Mouse (Mus musculus) adrenal gland (tissue): ENCODE results near the gene Rassf3.

ENCODE experiments used
- intact Hi-C: fragments of 180-260 bp; cut with DNase I; formaldehyde crosslinking; loops from one replicate; pipeline ENCODE4 v1.15.1; 2025

Rassf3 gene

GRCm38 (mm10) chr10:121465033-121465432 lies 11.1 kb downstream of the Rassf3 start:
- intact Hi-C loops: no loop called here

DNA sequence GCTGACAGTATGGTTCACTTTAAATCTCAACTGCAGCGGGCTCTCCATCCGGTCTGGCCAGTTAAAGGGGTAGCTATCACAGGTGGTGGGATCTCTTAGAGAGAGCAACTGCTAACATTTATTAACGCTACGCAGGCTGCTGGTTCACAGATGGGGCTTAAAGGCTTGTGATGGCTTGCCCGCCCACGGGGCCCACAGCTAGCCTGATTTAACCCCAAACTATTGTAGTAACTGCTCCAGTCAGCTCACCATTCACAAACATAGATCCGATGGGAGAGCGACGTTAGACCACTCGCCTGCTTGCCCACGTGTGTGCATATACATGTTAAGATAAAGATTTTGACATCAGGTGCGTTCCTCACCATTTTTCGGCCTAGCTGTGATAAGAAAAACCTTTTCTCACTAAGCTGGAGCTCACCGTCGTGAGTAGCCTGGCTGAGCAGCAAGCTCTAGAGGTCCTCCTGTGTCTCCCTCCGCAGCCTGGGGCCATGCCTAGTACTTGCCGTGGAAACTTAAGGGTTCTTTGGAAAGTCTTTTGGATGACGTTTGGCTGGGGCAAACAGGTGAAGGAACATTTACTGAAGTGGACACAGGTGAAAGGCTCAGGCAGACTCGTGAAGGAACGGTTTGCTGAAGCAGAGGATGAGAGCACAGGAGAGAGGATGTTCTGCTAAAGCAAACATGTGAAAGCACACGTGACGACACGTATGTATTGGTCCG lies 13.8 kb downstream of the Rassf3 start:
- intact Hi-C loops: no loop called here

DNA sequence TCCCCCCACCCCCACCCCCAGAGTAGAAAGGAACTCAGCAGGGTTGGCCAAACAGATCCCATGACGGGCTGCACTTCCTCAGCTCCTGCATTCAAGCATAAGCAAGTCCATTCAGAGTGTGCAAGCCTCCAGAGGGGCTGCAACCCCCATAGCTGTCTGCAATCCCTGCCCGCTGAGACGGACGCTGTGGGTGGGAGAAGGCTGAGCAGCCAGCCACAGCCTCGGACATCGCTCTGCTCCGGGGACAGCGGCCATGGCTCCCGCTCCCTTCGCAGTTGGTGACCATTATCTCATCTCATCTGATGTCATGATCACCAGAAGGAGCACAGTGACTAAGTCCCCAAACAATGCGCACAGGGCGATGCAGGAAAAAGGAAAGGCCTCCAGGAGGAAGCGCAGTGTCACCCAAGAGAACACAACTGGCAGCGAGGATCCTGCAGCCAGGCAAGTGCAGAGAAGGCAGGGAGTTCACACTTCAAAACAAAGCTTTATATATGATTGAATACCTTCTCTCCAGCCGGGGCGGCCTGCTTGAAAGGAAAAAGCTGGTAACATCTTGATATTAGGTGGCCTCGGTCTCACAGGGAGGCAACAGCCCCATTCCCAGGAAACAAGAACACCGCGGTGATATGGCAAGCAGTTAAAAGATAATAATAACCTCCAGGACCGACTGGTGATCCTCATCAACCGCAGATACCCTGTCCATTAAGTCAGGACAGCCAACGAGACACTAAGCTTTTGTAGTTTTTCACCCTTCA lies 14.6 kb downstream of the Rassf3 start:
- intact Hi-C loops: no loop called here

GRCm38 (mm10) chr10:121459124-121459853 lies 16.9 kb downstream of the Rassf3 start:
- intact Hi-C loops: no loop called here

DNA sequence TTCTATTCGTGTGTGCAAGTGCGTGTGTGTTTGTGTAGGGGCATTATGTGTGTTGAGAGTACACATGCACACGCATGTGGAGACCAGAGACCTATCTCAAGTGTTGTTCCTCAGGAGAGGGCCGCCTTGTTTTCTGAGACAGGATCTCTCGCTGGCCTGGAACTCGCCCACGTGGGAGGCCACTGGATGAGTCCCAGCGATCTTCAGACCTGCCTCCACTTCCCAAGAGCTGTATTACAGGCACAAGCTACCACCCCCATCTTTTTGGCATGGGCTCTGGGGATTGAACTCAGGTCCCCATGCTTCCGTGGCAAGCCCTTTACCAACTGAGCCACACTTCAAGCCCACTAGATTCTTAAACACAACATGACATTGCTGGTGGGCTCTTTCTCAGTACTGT lies 17.7 kb downstream of the Rassf3 start:
- intact Hi-C loops: no loop called here

GRCm38 (mm10) chr10:121457381-121457780 lies 18.8 kb downstream of the Rassf3 start:
- intact Hi-C loops: no loop called here

DNA sequence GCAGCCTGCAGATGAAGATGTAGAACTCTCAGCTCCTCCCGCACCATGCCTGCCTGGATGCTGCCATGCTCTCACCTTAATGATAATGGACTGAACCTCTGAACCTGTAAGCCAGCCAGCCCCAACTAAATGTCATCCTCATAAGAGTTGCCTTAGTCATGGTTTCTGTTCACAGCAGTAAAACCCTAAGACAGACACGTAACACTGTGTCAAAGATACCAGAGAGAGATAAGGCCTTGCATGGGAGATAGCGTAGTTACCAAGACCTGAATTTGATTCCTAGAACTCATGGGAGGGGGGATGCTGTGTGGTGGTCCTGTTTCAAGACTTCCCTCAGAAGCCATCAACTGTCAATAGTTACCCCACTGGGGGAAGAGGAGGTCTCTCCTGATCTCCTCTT lies 20.6 kb downstream of the Rassf3 start:
- intact Hi-C loops: no loop called here

GRCm38 (mm10) chr10:121454708-121455475 lies 21.3 kb downstream of the Rassf3 start:
- intact Hi-C loops: no loop called here

- intact Hi-C loops: no loop called here
Measured at GRCm38 (mm10) chr10:121454033-121454432, 22.1 kb downstream of the Rassf3 start.

DNA sequence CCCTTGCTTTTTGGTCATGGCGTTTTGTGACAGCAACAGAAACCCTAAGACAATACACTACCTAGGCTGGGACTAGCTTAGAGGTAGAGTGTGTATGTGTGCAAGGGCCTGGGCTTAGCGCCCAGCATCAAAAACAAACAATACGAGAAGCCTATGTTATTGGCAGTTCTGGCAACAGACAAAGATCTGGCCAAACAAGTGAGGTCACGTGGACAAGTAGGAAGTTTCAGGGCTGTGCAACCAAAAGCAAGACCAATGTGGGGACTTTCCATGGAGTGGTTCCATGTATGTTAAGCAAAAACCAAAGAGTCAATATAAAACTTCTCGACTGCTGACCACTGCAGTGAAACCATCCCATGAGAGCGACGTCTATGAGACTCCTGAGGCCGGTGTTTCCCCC lies 30.3 kb downstream of the Rassf3 start:
- intact Hi-C loops: no loop called here

GRCm38 (mm10) chr10:121444198-121444597 lies 31.9 kb downstream of the Rassf3 start:
- intact Hi-C loops: no loop called here

DNA sequence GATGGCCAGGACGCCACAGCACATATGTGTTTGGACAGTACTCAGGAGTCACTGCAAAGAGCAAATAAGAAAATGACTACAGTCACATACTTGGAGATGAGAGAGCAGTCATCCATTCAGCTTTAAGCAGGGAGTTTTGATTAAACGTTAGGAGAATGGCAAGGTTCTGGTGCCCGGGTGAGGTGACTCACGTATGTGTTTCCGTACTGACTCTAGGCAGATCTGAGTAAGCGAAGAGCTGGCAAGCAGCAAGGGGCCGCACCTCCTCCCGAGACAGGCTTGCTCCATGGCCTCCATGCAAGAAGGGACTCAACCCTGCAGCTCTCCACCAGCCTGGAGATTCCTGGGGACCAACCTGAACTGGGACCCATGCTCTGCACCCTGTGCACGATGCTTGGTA lies 32.4 kb downstream of the Rassf3 start:
- intact Hi-C loops: no loop called here

DNA sequence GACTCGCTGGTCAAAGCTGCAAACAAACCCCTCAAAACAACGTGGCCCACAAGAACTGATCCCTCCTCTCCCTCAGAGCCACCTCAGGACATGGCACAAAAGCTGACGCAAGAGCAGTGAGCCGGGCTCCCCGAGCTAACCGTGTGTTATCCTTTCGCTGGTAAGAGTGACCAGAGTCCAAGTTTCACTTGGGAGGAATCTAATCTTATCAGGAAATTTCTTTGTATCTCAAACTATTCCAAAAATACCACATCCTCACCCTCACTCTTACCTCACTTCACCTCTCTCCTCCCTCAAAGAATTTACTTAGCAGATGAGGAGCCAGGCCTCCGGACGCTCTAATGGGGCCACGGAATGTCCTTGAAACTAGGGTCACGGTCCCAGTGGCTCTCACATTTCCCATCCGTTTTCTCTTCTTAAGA lies 36.8 kb downstream of the Rassf3 start:
- intact Hi-C loops: no loop called here

DNA sequence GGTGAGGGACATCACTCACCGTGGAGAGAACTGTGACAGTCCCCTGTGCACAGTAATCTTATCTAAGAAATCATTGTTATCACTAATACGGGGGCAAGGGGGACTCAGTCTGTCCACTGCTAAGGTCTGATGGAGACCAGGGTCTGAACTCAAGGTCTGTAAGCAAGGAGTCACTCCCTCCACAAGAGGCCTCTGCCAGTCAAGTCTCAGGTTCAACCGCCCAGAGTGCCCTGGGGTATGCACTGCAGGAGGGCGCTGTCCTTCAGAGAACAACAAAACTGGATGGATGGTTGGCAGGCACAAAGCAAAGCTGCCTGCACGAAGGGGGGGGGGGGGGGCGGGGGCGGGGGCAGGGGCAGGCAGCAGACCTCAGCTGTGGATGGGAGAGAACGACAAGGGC lies 38.0 kb downstream of the Rassf3 start:
- intact Hi-C loops: no loop called here

DNA sequence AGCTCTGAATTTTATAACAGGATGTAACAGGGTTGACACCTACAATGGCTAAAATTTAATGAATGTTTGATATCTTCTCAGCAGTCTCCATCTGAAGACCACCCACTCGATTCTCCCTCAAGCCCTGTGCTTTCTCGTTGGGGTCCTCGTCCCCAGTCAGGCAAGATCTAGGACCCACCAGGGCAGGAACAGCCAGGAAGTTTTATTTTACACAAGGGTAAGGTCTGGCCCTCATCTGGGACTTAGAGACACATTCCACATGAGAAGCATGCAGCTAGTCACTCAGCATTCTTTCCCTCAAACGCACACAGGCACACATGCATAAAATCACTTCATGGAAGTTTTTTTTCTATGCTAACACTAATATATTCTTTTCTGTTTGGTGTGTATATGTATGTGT lies 39.5 kb downstream of the Rassf3 start:
- intact Hi-C loops: no loop called here

DNA sequence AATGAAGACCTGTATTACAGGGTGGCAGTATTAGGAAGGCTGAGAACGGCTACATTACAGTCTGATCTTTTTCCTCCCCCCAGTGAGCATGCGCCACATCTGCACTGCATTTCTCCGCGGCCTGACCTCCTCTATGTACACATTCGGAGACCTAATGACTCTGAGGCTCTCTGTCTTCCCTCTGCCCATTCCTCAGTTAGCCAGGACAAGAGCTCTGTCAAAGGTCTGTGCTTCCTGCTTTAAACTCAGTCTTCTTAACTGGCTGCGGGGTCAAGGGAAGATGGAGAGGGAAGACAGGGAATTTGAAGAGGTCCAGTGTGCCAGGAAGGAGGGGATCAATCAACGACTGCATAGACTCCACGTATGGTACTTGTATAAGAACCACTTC lies 39.9 kb downstream of the Rassf3 start:
- intact Hi-C loops: no loop called here

DNA sequence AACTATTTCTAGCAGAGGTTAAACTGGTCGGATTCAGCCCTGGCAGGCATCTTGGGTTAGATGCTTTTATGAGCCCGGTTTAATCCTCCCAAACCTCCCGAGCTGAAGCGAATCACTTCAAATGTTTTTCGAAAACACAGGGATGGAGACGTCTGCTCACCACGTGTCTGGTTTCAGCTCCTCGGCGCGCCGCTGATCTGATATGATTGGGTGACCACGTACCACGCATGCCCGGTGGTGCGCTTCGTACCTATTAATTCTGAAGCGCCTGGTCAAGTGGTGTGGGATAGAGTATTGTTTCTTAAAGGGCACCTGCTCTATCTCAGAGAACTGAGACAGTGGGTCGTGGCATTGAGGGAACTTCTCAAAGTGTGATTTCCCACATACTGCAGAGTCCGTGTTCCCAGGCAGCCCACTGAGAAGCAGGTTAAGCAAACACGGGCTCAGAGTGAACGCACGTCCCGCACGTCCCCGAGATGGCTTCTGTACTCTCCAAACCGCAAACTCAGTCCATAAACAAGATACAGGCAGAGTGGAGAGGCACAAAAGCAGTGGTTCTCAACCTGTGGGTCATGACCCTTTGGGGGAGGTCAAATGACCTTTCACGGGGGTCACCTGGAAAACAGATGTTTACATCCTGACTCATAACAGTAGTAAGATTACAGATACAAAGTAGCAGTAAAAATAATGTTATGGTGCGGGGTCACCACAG lies 40.4 kb downstream of the Rassf3 start:
- intact Hi-C loops: no loop called here

GRCm38 (mm10) chr10:121434441-121435103 lies 41.6 kb downstream of the Rassf3 start:
- intact Hi-C loops: loop anchor here (5.0 kb wide), 1 partner anchor 43 kb away; the partner anchor contains the start of gene Rassf3

GRCm38 (mm10) chr10:121432635-121433280 lies 43.4 kb downstream of the Rassf3 start:
- intact Hi-C loops: loop anchor here (5.0 kb wide), 1 partner anchor 45 kb away; the partner anchor contains the start of gene Rassf3
